Mouse (Mus musculus) gastrocnemius, postnatal 36 days (tissue): Measurements from ENCODE around the gene 1700024P04Rik. TPM values are rescaled to one million over a fixed set of nuclear protein-coding genes. Genes with fewer than 3 reads are reported as not detected.

ENCODE experiments used
- DNase-seq, 2 experiments: peaks; one replicate each; pipeline ENCODE4 v3.0.0; 2022
- intact Hi-C: fragments of 180-260 bp; cut with DNase I; formaldehyde crosslinking; loops from one replicate; pipeline ENCODE4 v1.15.1; 2025
- total RNA-seq, 2 experiments: library from RNA; stranded (reverse); gene quantifications; 2 replicates each; pipeline ENCODE4 v1.2.3; 2021

1700024P04Rik gene
- total RNA-seq, 2 experiments from 2014 or later = not detected

DNA sequence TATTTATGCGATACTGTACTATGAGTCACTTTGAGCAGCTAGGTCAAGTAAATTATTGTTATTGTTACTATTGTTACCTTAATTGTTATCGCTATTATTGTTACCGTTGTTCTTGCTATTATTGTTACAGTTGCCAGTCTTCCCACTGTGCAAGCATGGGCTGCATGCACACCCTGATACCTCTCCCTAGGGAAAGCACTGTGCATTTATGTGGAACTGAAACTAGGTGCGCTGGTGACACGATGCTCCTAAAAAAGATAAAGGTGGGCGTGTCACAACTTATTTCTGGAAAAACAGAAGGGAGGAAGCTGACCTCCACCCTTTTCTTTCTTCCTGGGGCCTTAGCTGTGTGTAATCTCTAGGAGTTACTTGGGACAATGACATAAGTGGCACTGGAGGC, 16.4 kb downstream of the 1700024P04Rik start:
- intact Hi-C loops = loop anchor here (5.0 kb wide), 1 partner anchor 34 kb away; no protein-coding TSS in a partner anchor
- no peak for DNase-seq

DNA sequence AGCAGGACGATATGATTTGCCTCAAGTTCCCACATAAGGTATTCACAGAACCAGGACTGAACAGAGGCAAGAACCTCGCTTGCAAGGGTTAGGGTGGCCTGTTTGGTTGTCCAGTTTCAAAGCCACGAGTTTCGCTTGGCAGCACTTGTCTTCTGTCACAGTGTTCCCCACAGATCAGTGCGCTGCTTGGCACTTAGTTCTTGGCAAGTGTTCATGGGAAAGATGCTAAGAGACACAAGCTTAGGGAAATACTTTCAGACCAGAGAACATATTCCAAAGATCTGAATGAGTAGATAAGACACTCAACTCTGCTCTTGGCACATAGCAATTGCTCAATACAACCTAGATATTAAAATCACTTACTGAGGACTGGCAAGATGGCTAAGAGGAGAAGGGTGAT, 17.8 kb downstream of the 1700024P04Rik start:
- no peak for DNase-seq
- intact Hi-C loops = loop anchor here (5.0 kb wide), 1 partner anchor 36 kb away; no protein-coding TSS in a partner anchor

DNA sequence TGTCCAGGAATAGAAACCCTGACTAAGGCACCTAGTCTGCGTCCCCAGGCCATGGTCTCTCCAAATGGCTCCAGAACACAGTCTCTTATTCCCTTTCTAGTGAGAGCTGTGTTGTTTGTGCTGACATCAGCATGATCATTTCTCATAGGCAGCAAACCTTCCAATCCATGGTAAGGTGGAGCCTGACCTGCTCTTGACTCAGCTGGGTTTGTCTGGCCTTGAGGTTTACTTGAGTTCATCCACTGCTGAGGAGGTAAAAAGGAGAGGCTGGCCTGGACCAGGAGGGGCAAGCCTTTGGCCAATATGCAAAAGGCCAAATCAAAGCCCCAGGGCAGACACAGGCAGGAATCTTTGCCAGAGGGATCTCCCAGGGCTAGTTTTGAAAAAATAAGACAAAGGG, 20.8 kb downstream of the 1700024P04Rik start:
- intact Hi-C loops = no loop called here
- no peak for DNase-seq

DNA sequence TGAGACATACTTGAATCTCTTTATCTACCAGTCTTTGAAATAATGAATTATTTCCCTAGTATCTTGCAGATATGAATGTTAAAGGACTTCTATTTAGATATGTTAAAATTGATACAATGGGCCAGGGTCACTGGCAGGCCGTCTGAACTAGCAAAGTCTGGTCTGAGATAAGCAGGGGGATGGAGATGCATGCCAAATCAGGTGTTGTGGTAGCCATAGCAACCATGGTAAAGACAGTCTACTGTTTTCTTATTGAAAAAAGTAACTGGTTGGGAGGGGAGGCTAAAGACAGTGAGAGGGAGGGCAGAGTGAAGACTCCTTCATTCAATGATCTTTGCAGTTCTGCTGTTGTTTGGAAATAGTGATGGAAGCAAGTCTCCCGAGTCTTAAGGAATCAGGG, 26.2 kb downstream of the 1700024P04Rik start:
- no peak for DNase-seq
- intact Hi-C loops = loop anchor here (5.0 kb wide), 1 partner anchor 109 kb away; no protein-coding TSS in a partner anchor

DNA sequence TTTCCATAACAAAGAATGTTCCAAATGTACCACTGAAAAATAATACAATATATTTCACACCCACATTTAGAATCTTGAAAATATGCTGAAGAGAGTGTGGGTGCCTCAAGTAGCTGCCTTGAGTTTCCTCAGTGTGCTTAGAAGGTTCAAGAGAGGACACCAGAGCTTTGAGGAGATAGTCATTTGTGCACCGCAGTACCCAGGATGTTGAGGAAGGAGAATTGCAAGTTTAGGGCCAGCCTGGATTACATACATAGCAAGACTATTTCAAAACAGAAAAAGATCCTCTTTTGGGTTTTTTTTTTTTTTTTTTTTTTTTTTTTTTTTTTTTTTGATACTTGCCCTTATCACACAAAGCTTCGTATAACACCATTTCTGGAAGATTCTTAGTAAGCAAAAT, 28.2 kb downstream of the 1700024P04Rik start:
- DNase-seq = no peak
- intact Hi-C loops = loop anchor here (5.0 kb wide), 1 partner anchor 111 kb away; no protein-coding TSS in a partner anchor

DNA sequence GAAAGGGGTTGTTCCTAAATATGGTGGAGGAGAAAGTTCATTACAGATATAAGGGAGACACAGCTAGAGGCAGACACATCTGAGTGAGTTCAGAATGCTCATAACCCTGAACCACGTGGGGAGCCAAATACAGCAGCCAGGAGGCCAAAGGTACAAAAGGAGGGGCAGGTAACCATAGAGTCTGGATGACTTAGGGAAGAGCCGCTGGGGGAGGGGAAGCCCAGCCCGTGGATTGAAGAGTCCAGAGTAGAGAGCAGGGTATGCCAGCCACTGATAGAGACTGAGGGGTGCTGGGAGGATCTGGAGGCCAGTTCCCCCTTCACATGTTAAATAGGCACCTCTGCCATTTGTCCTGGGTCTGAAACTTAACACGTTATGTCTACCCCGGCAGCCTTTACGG, 28.7 kb downstream of the 1700024P04Rik start:
- intact Hi-C loops = loop anchor here (5.0 kb wide), 1 partner anchor 112 kb away; no protein-coding TSS in a partner anchor
- no peak for DNase-seq

DNA sequence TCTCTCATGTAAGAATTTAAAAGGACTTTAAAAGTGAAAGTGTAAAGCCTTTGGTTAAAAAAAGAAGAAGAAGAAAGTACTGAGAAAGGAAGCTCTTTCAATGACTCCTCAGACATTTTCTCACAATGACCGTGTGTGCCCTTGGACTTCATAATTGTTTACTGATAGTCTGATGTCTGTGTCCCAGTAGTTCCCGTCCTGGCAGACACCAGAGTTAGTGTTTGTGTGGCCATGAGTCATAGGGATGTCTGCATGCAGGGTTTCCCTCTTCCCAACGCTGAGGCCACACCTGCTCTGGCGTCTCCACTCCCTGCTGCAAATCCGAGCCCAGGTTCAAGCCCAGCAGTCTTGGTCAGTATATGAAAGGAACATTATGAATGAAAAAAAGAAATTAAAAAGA, 29.1 kb downstream of the 1700024P04Rik start:
- intact Hi-C loops = loop anchor here (5.0 kb wide), 1 partner anchor 112 kb away; no protein-coding TSS in a partner anchor
- DNase-seq = peak in 1 of 2 experiments; percentile 16

DNA sequence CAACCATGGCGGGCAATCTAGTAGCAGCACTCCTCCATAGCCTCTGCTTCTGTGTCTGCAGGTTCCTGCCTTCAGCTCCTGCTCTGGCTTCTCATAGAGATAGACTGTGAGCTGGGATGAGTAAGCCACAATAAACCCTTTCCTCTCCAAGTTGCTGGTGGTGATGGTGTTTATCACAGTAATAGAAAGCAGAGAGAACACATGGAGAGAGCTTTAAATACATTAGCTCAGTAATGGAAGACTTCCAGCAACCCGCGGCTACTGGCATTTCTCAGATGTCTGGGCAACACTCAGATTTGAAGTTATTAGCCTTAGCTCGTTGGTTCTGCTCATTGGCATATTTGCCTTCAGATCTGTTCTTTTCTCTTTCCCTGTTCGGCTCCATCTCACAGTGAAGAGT, 30.5 kb downstream of the 1700024P04Rik start:
- intact Hi-C loops = no loop called here
- DNase-seq = no peak

DNA sequence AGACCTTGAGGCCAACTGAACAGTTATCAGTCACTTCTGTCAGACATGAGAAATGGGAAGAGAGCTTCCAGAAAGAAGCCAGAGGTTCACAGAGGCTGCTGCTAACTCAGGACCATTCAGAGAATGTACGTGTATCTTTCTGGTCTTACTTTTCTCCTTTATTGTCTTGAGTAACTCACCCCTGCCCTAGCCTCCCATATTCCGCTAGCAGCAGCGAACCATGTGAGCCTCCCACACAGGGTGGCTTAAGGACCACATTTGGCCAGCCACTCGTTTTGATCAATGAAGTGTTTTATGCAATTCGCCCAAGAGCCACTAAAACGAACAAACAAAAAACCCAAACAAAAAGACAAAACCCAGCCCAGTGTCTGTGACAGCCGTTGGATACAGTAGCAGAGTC, 32.4 kb downstream of the 1700024P04Rik start:
- no peak for DNase-seq
- intact Hi-C loops = no loop called here

DNA sequence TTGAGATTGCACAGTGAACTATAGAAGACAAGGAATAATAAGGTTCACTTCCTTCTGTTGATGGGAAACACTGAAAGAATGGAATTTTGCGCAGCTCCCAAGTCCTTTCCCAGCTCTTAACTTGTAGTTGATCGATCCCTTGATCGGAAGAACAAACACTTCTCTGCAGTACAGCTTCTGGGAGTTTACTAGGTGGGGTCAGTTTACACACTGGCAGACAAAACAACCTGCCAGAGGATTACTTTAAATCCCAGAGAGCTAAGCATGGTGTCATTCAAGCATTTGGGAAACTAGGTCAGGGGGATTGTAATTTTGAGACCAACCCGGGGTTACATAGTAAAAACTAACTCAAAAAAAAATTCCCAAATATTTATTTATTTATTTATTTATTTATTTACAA, 36.2 kb downstream of the 1700024P04Rik start:
- no peak for DNase-seq
- intact Hi-C loops = no loop called here

DNA sequence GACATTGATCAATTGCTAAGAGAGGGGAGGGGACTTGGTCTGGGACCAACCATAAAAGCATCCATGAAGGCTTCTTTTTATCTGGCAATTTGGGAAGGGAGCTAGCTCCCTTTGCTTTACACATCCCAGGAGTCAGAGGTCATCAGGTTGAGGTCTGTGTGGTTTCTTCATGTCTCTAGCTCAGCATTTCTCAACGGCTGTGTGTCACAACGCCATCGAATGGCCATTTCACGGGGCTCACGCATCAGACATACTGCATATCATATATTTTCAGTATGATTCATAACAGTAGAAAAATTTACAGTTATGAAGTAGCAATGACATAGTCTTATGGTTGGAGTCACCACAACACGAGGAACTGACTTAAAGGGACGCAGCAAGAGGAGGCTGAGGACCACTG, 37.9 kb downstream of the 1700024P04Rik start:
- intact Hi-C loops = no loop called here
- DNase-seq = no peak

DNA sequence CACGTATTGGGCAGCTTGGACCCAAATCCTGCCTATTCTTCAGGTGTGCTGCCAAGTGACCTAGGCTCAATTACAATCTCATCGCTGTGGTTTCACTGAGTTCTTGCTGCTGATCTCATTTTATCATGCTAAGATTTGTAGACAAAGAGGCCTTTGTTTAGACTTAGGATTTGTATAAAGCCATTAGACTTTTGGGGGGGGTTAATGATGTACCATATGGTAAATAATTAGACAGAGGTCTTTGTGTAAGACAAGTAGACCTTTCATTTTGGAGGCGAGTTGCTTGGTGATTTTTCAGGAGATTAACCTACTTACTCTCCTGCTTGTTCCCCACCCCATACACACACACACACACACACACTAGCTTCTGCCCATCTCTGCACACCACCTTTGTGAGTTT, 38.5 kb downstream of the 1700024P04Rik start:
- intact Hi-C loops = no loop called here

DNA sequence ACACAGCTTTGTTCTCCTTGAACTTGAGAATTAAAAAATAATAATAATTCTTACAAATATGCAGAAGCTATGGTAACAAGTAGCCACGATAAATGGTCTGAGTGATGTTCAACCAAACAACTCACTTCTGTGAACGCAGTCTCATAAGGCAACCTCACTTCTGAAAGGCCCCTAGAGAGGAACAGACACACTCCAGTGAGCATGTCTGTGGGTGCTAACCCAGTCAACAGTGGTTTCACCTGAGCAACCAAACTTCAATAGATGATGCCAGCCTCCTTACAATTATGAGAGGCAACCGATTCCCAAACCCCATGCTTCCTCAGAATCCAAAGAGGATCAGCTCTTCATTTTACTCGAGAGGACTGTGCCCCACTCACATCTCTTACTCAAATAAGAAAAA, 39.0 kb downstream of the 1700024P04Rik start:
- intact Hi-C loops = no loop called here
- no peak for DNase-seq

More for the DNA sequence above, 38.5 kb downstream of the 1700024P04Rik start:
- no peak for DNase-seq

DNA sequence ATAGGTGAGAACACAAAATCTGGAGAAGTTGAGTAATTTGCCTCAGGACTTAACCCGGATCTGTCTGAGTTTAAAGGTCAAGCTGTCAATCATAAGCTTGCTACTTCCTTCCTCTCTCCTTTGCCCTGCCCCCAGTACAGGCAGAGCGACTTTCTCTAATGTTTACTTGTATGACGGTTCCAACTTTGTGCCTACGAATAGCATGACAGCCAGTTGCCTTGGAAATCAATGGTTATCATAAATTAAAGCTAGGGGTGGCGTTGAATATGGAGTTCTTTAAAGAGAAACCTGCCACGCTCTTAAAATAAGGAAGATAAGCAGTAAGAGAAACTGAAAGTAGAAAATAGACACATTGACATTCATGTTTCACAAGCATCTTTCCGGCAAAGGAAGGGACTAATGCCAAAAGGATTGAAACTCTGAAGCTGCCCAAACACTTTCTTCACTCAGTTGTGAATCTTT, 39.7 kb downstream of the 1700024P04Rik start:
- no peak for DNase-seq
- intact Hi-C loops = no loop called here

DNA sequence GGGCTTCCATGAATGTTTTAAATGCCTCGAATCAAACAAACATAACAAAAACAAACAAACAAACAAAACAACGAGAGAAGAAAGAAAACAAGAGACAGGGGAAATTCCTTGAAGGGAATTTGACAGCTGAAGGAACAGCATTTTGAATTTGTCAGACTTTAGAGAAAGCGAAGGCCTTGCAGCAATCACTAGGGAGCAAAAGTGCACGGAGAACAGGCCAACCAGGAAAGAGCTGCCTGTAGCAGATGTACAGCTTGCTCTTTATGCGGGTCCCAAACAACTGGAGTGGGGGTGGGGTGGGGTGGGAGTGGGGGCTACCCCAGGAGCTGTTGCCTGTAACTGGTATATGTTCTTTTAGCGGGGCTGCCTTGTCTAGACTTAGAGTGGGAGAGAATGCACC, 42.0 kb downstream of the 1700024P04Rik start:
- no peak for DNase-seq
- intact Hi-C loops = no loop called here

DNA sequence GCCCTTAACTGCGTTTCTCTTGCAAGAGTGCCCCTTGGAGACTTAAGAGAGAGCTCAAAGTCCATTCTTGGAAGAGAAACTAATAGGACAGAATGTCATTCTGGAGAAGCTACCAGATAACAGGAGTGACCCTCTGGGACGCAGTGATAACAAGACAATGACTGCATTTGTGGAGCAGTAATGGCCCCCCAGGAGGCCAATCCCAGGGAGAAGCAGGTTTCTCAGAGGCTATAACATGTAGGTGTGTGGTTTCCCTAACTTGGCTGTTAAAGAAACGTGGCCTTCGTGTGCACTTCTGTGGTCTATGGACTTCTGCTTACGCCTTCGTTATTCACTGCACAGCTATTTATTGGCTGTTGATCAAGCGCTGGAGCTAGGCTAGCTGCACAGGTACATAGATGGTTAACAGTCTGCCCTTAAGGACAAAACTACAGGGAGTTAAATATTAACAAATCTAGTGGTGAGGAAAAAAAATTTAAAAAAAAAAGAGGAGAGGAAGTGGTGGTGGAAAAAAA, 42.5 kb downstream of the 1700024P04Rik start:
- intact Hi-C loops = no loop called here
- no peak for DNase-seq

DNA sequence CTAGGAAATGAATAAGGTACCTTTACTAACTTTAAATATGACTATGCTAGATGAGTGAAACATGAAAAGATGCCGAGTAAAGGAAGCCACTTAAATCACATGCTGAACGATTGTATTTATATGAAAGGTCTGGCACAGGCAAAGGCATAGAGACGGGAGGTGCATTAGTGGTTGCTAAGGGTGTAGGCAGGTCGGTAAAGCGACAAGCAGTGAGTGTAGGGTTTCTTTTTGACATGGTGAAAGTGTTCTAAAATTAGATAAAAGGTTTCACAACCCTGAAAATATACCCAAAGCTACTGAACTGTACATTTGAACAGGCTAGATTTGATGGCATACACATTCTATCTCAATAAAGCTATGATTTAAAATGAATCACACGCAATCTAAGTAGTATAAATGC, 47.3 kb downstream of the 1700024P04Rik start:
- intact Hi-C loops = no loop called here
- no peak for DNase-seq

Other genes with a start within 250 kb of the 1700024P04Rik start
- gene Fcho2, start 169.1 kb downstream of the 1700024P04Rik start, total RNA-seq = 10 to 100 TPM; 20.2 TPM
- 10 to 100 TPM; 29.3 to 30.8 TPM for gene Tnpo1, start 58.2 kb downstream of the 1700024P04Rik start, total RNA-seq
- 1 to 10 TPM; 2.8 to 3.8 TPM for gene Zfp366, start 200.3 kb upstream of the 1700024P04Rik start, total RNA-seq